Mouse (Mus musculus) right cerebral cortex, postnatal 4 days (tissue): ENCODE data around the gene Cd24a.

Source experiments
- DNase-seq: peaks from one replicate; pipeline ENCODE4 v3.0.0-alpha.2; 2022

Cd24a gene

DNA sequence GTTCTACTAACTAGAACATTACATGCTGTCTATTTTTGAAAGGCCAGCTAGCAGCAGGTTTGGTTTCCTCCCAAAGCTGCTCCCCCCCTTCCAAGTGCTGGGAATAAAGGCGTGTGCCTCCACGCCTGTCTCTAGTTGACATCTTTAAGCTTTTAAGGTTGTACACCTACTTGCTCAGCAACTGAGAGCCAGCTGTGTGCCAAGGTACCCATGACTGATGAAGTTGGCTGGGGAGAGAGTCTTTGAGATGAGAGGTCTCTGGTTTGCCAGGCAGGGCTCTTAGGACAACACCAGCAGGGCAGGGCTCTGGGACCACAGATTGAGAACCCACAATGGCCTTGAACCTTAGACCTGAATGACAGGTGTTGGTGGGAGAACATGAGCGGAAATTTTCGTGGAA, 6.5 kb downstream of the Cd24a start:
- no peak for DNase-seq

DNA sequence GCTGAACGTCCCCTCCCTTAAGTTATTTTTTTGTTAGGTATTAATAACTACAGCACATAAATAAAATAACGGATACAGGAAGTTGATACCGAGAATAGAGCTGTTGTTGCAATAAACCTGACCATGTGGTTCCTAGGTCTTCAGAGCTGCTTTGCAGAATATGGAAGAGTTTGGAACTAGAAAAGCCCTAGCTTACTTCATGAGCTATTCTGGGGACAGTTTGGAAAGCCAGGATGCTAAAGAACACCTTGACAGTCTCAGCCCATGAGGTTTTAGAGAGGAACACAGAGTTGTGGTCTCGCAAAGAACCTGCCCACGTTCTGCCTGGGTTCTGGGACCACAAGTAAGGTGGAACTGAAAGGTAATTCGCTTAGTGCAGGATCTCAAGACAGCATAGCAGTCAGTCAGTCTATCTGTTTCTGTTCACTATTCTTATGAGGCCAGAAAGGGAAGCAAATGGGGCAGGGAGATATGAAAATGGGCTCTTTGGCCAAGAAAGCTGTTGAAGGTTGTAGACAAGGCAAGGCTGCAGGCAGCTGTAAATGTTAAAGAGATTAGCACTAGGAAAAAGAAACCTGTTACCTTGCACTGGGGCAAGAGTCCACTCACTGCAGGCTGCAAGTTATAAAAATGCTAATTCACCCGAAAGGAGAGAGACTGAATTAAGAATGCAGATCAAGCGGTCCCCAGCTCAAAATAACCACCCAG, 10.5 kb downstream of the Cd24a start:
- no peak for DNase-seq

DNA sequence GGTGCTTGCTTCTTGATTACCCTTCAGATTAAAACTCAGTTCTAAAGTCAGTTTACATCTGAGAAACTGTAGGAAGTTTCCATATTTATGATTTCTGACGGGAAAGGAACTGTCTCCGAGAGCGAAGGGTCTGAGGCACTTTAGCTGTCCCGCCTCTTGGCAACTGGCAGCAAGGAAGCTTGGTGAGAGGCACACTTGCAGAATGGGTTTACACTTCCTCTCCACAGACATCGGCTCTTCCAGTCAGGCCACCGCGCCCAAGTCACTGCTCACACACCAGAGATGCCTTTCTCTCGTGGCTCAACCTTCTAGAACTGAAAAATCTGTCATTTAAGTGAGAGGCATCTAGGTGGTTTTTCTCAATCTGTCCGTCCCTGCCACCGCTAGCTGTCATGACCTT, 13.4 kb downstream of the Cd24a start:
- DNase-seq = no peak

DNA sequence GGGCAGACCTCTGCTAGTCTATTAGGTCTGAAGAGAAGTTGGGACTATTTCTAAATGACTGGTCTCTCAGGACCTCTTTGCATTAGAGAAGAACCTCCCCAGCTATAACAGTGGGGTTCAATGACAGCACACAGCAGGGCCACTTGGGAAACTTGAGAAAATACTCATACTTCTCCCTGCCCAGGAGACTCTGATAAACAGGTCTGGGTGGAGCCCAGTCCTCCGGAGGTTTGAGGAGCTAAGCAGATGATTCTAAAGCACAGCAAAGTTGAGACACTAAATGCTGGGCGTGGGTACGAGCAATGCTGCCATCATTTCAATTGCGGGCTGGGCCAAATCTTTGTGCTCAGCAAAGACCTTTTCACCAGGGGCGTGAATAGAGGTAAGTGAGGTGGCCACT, 15.1 kb downstream of the Cd24a start:
- no peak for DNase-seq

DNA sequence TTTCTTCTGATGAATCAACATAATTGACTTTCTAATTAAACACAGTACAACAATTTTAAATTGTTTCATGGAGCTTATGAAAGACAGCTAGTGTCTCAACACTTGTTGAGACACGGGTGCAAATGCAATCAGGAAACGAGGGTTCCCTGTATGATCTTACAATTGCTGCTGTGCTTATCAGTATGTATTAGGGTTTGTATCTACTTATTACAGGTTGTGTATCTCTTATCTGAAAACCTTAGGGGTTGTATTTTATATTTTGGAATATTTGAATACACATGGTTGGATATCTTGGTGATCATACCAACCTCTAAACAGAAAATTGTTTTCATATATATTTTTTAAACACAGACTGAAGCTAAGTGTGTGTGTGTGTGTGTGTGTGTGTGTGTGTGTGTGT, 16.1 kb downstream of the Cd24a start:
- no peak for DNase-seq

DNA sequence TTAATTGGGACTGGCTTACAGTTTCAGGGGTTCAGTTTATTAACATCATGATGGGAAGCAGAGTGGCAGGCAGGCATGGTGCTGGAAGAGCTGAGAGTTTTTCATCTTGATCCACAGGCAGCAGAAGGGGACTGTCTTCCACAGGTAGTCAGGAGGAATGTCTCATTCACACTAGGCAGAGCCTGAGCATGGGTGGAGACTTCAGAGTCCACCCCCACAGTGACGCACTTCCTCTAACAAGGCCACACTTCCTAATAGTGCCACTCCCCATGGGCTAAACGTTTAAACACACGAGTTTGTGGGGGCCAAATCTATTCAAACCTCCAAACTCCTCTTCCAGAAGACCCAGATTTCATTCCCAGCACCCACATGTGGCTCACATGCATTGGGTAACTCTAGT, 16.8 kb downstream of the Cd24a start:
- DNase-seq = no peak

DNA sequence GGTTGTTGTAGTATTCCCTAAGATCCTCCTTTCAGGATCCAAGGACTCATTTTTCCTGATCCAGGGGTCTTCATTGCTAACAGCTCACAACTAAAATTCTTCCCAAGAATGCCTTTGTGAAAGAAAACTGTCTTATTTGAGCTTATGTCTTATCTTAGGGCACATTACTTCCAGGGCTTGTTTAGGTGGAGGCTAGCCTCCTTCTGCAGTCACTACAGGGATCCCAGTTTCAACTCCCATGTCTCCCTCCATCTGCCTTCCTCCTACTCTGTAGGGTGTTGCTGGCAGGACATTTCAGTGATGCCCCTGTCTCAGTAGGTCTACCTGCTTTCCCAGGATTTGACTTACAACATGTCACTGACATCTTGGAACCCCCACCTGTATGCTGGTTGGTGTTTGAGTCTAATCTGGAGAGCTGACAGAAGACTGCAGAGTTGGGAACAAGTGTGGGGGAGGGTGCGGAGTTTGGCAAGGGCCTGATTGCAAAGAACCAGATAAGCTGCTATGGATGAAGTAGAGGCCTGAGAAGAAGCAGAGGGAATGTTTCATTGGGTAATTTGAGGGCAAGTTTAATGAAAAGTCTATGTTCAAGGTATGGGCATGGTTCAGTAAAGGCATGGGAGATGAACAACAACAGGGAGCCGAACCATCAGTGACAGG, 20.1 kb downstream of the Cd24a start:
- no peak for DNase-seq

DNA sequence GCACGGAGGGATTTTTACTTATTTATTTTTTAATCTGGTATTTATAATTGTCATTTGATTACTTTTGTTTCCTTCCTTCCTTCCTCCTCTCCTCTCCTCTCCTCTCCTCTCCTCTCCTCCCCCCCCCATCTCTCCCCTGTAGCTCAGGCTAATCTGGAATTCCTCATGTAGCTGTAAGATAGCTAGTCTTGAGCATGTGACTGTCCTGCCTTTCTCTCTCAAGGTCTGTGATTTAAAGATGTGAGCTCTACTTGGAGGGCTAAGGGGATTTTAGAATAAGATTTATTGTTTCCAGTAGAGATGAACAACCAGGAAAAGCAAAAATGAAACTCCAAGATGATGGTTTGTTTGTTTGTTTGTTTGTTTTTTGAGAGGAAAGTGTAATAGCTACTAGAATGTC, 23.0 kb downstream of the Cd24a start:
- DNase-seq = no peak

DNA sequence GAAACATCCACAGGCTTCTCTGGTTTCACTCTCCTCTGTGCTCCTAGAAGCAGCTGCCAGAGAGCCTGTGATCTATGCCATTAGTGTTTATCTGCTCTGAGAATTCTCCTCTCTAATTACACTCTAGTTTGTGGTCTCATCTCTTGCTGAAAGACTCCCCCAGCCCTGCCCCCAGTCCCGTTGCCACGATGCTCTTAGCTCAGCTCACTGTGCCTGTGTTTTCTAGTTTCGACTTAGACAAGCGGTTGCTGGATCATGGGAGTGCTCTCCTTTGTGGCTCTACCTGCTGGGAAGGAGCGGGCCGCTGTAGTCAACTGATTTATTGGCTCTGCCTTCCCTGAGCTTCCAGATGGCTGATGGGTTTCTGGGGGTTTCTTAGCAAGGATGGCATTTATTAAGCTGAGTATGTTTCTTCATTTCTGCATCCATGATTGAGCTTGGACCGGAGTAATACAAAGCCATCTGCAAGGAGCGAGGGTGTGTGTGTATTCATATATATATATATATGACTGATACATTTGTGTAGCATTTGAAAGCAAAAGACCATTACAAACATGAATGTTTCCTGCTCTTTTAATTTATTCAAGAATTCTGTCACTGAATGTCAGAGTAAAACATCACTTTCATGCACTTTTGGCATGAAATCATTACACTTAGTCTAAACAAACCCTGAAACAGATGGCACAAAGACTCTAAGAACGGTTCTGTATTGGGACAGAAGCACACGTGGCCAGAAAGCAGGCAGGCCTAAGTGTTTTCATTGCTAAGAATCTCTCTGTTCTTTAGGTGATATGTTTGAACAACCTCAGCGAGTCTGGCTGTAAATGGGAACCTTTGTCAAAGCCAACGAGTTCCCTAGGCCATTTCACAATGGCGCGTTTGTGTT, 23.7 kb downstream of the Cd24a start:
- DNase-seq = no peak

DNA sequence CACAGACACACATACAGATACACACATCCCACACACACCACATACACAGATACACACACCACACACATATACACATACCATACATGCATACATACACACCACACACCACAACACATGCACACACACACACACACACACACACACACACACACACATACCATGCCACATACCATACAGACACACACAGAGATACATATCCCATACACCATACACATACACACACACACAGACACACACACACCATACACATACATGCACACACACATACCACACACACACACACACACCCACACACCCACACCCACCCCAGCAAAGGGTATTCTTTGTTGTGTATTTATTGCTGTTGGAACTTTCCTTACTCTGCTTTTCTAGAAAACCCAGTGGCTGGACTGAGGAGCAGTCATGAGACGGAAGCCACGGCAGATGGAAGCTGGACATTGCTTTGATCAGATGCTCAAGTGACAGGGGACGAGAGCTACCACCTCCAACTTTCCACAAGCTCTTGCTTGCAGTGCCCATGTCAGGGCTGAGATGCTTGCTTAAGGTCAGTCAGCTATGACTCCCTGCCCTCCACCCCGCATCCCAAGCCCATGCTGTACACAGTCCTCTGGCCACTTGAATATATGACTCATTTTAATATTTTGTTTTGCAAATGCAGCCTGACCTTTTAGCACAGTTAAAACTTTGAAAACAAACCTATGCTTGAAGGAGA, 26.0 kb downstream of the Cd24a start:
- no peak for DNase-seq

DNA sequence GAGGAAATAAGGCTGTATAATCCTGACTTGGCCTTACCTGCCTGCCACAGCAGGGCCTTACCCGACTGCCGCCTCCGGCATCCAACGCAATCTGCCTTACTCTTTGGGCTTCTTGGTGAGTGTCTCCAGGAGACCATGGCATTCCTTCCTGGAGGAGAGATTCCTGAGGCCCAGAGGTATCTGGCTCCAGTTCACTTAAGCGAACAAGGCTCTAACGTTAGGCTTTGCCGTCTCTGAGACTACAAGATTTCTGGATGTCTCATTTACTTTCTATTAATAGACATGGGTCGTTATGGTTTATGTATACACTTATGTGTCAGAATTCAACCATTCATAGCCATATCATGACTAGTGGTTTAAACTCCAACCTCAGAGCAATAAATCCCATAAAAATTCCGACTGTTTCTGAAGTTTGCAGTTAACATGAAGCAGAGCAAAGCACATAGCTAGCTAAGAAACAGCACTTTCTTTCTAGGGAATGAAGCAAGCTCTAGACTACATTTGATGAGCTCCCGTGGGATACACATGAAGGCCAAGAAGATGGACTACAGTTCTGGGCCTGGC, 26.7 kb downstream of the Cd24a start:
- DNase-seq = no peak

DNA sequence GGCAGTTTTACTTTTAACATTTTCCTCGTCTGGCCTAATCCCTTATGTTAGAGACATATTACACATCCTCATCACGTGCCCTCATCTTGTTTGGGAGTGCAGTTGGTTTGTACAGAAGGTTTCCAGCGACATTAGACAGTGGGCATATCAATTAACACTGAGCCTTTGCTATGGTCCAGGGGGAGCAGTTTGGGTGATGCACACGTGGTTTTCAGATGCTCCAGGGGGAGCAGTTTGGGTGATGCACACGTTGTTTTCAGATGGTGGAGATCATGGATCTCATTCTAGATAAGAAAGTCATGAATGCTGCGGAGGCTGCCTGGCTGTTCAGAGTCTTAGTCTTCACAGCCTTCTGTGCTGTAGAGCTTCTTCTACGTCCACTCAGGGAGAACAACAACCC, 27.8 kb downstream of the Cd24a start:
- no peak for DNase-seq

DNA sequence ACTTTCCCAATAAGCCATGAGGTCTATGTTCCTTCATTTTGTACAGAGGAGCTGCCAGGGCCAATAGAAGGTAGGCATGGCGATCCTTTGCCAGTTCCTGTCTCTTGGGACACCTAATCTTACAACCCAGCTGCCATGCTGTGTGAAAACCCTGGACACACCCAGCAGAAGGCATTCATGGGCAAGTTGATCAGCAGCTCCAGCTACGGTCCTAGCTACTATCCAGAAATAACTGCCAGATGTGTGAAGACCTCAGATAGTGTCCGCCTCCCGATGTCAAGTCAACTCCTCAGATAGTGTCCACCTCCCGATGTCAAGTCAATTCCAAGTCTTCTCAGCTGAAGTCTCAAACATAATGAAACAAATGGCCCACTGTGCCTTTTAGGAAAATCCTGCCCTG, 31.4 kb downstream of the Cd24a start:
- no peak for DNase-seq

DNA sequence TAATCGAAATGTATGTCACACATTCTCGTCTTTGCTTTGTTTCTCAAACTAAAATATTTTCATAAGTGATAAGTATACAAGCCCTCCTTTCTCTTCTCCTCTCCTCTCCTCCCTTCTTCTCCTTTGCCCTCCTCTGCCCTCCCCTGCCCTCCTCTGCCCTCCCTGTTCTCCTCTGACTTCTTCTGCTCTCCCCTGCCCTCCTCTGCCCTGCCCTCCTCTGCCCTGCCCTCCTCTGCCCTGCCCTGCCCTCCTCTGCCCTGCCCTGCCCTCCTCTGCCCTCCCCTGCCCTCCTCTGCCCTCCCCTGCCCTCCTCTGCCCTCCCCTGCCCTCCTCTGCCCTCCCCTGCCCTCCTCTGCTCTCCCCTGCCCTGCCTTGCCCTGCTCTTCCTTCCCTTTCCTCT, 31.9 kb downstream of the Cd24a start:
- DNase-seq = no peak

DNA sequence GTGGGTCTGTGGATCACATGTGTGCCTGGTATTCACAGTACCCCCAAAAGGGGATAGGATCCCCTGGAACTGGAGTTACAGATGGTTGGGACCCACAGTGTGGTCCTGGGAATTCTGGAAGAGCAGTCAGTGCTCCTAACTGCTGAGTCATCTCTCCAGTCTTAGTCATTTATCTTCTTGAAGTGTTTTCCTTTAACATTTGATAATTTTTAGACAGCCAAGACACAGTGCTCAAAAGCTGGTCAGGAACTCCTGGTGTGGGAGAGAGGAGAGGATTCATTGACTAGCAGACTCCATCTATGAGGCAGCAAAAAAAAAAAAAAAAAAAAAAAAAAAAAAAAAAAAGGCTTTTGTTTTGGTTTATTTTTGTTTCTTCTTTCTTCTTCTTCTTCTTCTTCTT, 33.0 kb downstream of the Cd24a start:
- no peak for DNase-seq

DNA sequence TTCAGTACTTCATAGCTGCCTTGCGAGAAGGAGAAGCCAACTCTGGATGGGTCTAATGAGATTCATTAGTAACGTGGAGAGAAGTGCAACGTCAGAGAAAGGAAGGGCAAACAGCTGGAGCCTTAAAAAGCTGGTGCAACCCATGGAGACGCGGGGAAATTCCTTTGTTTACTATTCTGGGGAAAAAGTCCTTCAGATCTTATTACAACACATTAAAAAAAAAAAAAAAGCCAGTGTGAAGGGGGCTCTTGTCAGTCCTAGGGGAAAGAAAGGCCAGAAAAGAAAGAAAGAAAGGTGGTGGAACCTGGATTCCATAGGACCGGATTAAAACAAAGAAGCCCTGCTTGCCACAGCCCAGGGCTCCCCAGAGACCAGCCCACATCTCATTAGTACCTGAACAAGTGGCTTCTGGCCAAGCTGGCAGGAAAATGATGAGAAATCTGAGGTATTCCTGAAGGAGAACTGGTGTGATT, 41.0 kb downstream of the Cd24a start:
- DNase-seq = no peak

DNA sequence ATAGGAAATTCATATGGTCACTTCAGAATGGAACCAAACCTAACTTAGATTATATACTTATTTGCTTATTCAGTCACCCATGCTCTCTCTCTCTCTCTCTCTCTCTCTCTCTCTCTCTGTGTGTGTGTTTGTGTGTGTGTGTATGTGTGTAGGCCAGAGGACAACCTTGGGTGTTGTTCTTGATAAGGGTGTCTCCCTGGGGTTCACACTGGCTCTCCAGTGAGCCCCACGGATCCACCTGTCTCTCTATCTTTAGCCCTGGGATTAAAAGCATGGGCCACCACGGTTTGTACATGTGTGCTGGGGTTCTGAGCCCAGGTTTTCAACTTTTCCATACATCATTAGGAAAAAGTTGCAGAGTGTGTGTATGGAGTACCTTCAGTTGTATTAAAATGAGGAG, 41.9 kb downstream of the Cd24a start:
- DNase-seq = no peak

DNA sequence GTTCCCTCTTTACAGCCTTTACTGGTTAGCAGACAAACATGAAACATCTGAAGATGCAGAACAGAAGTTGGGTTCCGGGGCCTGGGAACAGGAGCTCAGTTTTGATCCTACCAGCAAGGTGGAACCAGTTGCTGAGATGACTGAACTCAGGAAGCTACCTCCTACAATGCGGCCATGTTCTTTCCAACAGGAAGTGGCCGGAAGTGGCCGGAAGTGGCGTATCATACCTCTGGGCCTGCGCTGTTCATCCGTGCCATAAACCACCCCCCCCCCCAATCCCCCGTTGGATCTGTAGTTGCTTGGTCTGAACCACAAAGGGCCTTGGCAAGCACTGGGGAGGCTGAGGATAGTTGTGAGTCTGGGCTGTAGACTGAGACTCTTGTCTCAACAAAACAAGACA, 45.4 kb downstream of the Cd24a start:
- DNase-seq = no peak

DNA sequence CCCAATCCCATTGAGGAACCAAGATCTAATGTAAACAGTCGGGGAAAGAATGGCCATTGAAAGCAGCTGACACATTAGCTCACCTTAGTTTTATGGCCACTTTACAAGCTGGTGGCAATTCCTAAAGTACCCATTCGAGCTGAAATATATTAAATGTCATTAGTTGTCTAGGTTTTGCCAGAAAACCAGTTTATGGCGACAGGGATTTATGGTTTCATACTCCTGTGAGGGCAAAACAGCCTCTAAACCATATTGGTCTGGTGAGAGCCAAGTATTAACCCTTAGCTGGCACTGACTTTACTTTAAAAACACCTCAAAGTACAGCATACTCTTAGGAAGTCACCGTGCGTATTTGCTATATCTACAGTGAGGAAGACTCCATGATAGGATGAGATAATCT, 46.3 kb downstream of the Cd24a start:
- DNase-seq = no peak

DNA sequence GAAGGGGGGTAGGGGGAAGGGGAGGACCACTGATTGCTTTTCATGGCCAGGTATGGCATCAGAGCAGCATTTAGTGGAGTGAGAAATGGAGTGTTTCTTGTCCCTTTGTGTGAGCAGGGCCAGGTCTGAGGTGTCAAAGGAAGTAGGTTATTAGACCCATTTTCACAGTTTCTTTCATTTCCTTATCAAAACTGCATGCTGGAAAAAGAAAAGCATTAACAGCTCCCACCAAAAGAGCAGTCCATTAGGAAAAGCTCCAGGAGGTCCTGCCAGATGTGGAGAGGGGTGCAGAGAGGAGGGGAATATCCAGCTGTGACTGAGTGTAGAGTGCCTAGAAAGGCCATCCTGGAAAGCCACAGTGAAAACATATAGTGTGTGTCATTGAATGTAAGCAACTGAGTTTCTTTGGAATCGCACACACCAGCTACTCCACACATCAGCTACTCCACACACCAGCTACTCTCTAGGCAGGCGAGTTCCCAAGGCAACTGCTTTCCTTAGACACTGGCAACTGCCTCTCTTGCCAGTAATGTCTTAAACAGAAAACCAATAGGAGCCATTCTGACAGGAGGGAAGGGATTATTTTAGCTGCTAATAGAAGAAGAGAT, 46.8 kb downstream of the Cd24a start:
- DNase-seq = no peak

DNA sequence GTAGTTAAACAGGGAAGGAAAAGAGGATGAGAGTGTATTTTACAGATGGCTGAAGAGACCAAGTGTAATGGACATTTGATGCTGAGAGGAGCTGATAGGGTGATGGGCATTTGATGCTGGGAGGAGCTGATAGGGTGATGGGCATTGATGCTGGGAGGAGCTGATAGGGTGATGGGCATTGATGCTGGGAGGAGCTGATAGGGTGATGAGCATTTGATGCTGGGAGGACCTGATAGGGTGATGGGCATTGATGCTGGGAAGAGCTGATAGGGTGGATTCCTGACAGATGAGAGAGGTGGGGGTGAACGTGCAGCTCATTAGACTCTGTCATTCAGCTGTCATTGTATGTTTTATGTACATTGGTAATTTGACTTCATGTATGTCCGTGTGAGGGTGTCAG, 47.5 kb downstream of the Cd24a start:
- DNase-seq = no peak

DNA sequence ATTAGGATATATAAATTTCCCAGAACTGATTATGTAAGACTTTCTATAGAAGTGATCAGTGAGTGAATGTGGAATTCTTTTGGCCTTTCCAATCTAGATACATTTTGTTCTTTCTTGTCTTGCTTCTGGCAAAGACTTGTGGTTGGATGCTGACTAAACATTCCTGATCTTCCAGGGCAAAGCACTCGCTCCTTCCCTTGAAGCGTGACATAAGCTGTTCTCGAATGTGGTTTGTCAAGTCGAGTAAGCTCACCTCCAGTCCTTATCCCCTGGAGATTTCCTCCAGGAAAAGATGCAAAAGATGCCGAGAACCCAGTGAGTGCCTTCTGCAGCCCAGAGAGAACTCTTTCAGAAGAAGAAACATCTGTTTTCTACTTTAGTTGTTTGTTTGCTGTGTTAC, 51.1 kb downstream of the Cd24a start:
- no peak for DNase-seq

DNA sequence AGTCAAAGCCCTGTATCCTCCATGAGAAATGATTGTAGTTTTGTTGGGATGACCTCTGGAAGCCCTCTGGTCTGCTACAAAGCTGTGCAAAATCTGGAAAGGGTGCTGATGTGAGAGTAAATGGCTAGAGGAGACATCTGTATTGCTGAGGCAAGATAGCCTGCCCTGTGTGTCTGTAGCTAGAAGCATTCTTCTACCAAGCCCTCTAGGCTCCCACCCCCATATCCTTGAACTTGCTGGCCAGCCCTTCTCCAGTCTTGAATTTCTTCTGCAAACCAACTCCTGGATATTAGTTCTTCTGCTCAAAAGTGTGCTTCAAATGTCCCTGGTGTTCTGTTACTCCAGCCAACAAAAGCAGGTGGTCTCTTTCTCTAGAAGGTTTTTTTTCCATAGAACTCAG, 51.8 kb downstream of the Cd24a start:
- DNase-seq = no peak
